25 mouse cellular contexts compared by ENCODE assay signal in genomic region chr2:8429652-8430343, GRCm38 (mm10).
A peak's percentile ranks its signal among the peaks of the same experiment; 100 is the strongest.
DNase-seq lines count a peak whose midpoint lies in the region; ATAC-seq and TF ChIP-seq lines count a peak whose summit lies in the region.
"Had no signal": no experiment of that assay in that cellular context is flagged by ENCODE, and none has a peak within 500 bp of the region (broad histone marks: within the 10 kb centered on the region; RNA-seq: fewer than 3 reads in every experiment).

No protein-coding gene starts in this region.

- H3K36me3 ChIP-seq in MEL (ENCODE audit: control insufficient read depth in 1 of 2, insufficient read depth in 2 of 2, low read length in 2 of 2) = no peaks in the 10 kb centered on the region
- no peaks in the 10 kb centered on the region for H3K36me3 ChIP-seq in liver, embryonic 13.5 days
- no peaks in the 10 kb centered on the region for H3K36me3 ChIP-seq in liver, embryonic 16.5 days (ENCODE audit: control insufficient read depth, insufficient read depth)
- H3K36me3 ChIP-seq: embryonic facial prominence, embryonic 10.5 days; embryonic facial prominence, embryonic 13.5 days; forebrain, embryonic 12.5 days; forebrain, embryonic 15.5 days; heart, embryonic 13.5 days had no signal

- TF ChIP-seq CTCF in MEL (IDR thresholded peaks at IDR 0.05 in 2 of 3, conservative IDR thresholded peaks at IDR 0.05 in 1 of 3; ENCODE audit: control insufficient read depth in 1 of 3, insufficient read depth in 1 of 3, low read depth in 2 of 3, low read length in 3 of 3, poor library complexity in 1 of 3, severe bottlenecking in 1 of 3) = no peak

- peak in 1 of 2 experiments; percentile 15; a peak in 1 of 4 replicates for TF ChIP-seq EP300 in MEL (IDR thresholded peaks at IDR 0.05; ENCODE audit: low read depth in 1 of 2, low read length in 2 of 2)

- no peak overlapping the region for H3K9ac ChIP-seq in MEL (ENCODE audit: control insufficient read depth, low read depth, low read length, poor library complexity, severe bottlenecking)
- H3K9ac ChIP-seq in liver, embryonic 13.5 days = no peak overlapping the region
- H3K9ac ChIP-seq in liver, embryonic 16.5 days (ENCODE audit: low read depth, low read length) = no peak overlapping the region
- H3K9ac ChIP-seq: embryonic facial prominence, embryonic 13.5 days; forebrain, embryonic 12.5 days; forebrain, embryonic 15.5 days; heart, embryonic 13.5 days; hindbrain, embryonic 14.5 days had no signal

- peak; percentile 82 for DNase-seq in heart, adult 11 months
- no peak for DNase-seq in heart, adult 18-20 months
- peak; percentile 3 for DNase-seq in MEL (ENCODE audit: low read depth, low spot score)
- DNase-seq in liver, embryonic 13.5 days = peak; percentile 8
- DNase-seq in right cerebral cortex, postnatal 14 days = no peak
- DNase-seq: adrenal gland, postnatal 10 days; adrenal gland, postnatal 36 days; cerebellum, adult 11 months; cerebellum, adult 2 months; cerebellum, adult 9-11 months; cerebellum, postnatal 25 days; gastrocnemius, postnatal 25 days; heart, postnatal 14 days; heart, postnatal 4 days had no signal

- TF ChIP-seq RAD21 in MEL (IDR thresholded peaks at IDR 0.05; ENCODE audit: low read depth, low read length) = no peak

- peak; percentile 99 for ATAC-seq in liver, embryonic 13.5 days (ENCODE audit: low read depth)
- ATAC-seq in liver, embryonic 16.5 days (ENCODE audit: low read depth) = peak; percentile 21; the same call in 1 of the 2 replicates
- no peak for ATAC-seq in cerebellum, adult (ENCODE audit: insufficient number of reproducible peaks, low FRiP score, low TSS enrichment)
- ATAC-seq: forebrain, embryonic 15.5 days; hindbrain, postnatal 0 days; Patski had no signal

- H3K4me3 ChIP-seq in MEL (ENCODE audit: control insufficient read depth in 1 of 2, insufficient read depth in 1 of 2, low read depth in 2 of 2, low read length in 2 of 2) = no peak overlapping the region
- no peak overlapping the region for H3K4me3 ChIP-seq in liver, embryonic 13.5 days (replicated peaks)
- H3K4me3 ChIP-seq in liver, embryonic 16.5 days (ENCODE audit: low read depth, low read length) = no peak overlapping the region
- H3K4me3 ChIP-seq: embryonic facial prominence, embryonic 10.5 days; embryonic facial prominence, embryonic 13.5 days; erythroblast, embryonic 14.5 days; forebrain, embryonic 12.5 days; forebrain, embryonic 15.5 days; heart, embryonic 13.5 days had no signal

- no peaks in the 10 kb centered on the region for H3K27me3 ChIP-seq in MEL (ENCODE audit: control insufficient read depth in 1 of 2, insufficient read depth in 2 of 2, low read length in 2 of 2)
- H3K27me3 ChIP-seq in liver, embryonic 13.5 days = no peaks in the 10 kb centered on the region
- no peaks in the 10 kb centered on the region for H3K27me3 ChIP-seq in liver, embryonic 16.5 days (ENCODE audit: control insufficient read depth, insufficient read depth, low read depth, low read length)
- H3K27me3 ChIP-seq: embryonic facial prominence, embryonic 13.5 days; forebrain, embryonic 12.5 days; forebrain, embryonic 15.5 days; heart, embryonic 13.5 days had no signal

- H3K4me2 ChIP-seq in liver, embryonic 13.5 days = no peak overlapping the region
- no peak overlapping the region for H3K4me2 ChIP-seq in liver, embryonic 16.5 days (ENCODE audit: low read depth, low read length)
- H3K4me2 ChIP-seq: embryonic facial prominence, embryonic 13.5 days; forebrain, embryonic 12.5 days; forebrain, embryonic 15.5 days; heart, embryonic 13.5 days; hindbrain, embryonic 14.5 days had no signal

- 49% methylated on average over 5 of the region's 5 CpGs for WGBS in liver, embryonic 13.5 days (ENCODE audit: insufficient replicate concordance)
- 49% methylated on average over 5 of the region's 5 CpGs for WGBS in liver, embryonic 16.5 days (ENCODE audit: insufficient replicate concordance)

- TF ChIP-seq POLR2A in MEL (IDR thresholded peaks at IDR 0.05; ENCODE audit: control insufficient read depth in 1 of 2, insufficient read depth in 1 of 2, low read depth in 1 of 2, low read length in 2 of 2, poor library complexity in 1 of 2) = no peak

- no peak overlapping the region for H3K27ac ChIP-seq in MEL (ENCODE audit: control insufficient read depth, low read depth, low read length)
- no peak overlapping the region for H3K27ac ChIP-seq in liver, embryonic 13.5 days
- no peak overlapping the region for H3K27ac ChIP-seq in liver, embryonic 16.5 days (ENCODE audit: low read length)
- H3K27ac ChIP-seq: embryonic facial prominence, embryonic 10.5 days; embryonic facial prominence, embryonic 13.5 days; forebrain, embryonic 12.5 days; forebrain, embryonic 15.5 days; heart, embryonic 13.5 days; hindbrain, embryonic 14.5 days; hindbrain, postnatal 0 days had no signal

- no peaks in the 10 kb centered on the region for H3K4me1 ChIP-seq in MEL (ENCODE audit: control insufficient read depth in 1 of 2, insufficient read depth in 2 of 2, low read length in 2 of 2)
- H3K4me1 ChIP-seq in liver, embryonic 13.5 days (replicated peaks) = no peaks in the 10 kb centered on the region
- no peaks in the 10 kb centered on the region for H3K4me1 ChIP-seq in liver, embryonic 16.5 days (ENCODE audit: control insufficient read depth, low read depth, low read length)
- H3K4me1 ChIP-seq: embryonic facial prominence, embryonic 10.5 days; embryonic facial prominence, embryonic 13.5 days; forebrain, embryonic 12.5 days; forebrain, embryonic 15.5 days; heart, embryonic 13.5 days had no signal

- no peaks in the 10 kb centered on the region for H3K9me3 ChIP-seq in MEL (replicated peaks; ENCODE audit: insufficient read depth, low read length)
- H3K9me3 ChIP-seq in liver, embryonic 13.5 days (replicated peaks) = no peaks in the 10 kb centered on the region
- no peaks in the 10 kb centered on the region for H3K9me3 ChIP-seq in liver, embryonic 16.5 days (replicated peaks; ENCODE audit: control insufficient read depth, low read length)
- H3K9me3 ChIP-seq: embryonic facial prominence, embryonic 10.5 days; embryonic facial prominence, embryonic 13.5 days; forebrain, embryonic 12.5 days; forebrain, embryonic 15.5 days; heart, embryonic 13.5 days had no signal

- no peaks in the 10 kb centered on the region for H3K79me2 ChIP-seq in MEL (ENCODE audit: control insufficient read depth, insufficient read depth, low read length, poor library complexity)

TF ChIP-seq in MEL, 35 proteins besides CTCF, POLR2A, EP300 and RAD21:
- TF ChIP-seq KAT2A (conservative IDR thresholded peaks at IDR 0.05; ENCODE audit: low read depth, low read length) = no peak
- no peak for TF ChIP-seq NRF1 (IDR thresholded peaks at IDR 0.05; ENCODE audit: insufficient read depth, low read depth, low read length, poor library complexity, severe bottlenecking)
- no peak for TF ChIP-seq MYB (IDR thresholded peaks at IDR 0.05; ENCODE audit: low read depth, low read length)
- TF ChIP-seq ELF1 (IDR thresholded peaks at IDR 0.05; ENCODE audit: low read depth, low read length) = no peak
- no peak for TF ChIP-seq SIN3A (IDR thresholded peaks at IDR 0.05; ENCODE audit: low read length)
- TF ChIP-seq GABPA (IDR thresholded peaks at IDR 0.05; ENCODE audit: low read depth, low read length) = no peak
- TF ChIP-seq ZNF384 (IDR thresholded peaks at IDR 0.05; ENCODE audit: low read depth, low read length) = no peak
- TF ChIP-seq CHD2 (IDR thresholded peaks at IDR 0.05; ENCODE audit: low read length) = no peak
- no peak for TF ChIP-seq POLR2AphosphoS5 (IDR thresholded peaks at IDR 0.05; ENCODE audit: borderline replicate concordance, low read depth, low read length)
- no peak for TF ChIP-seq USF1 (IDR thresholded peaks at IDR 0.05; ENCODE audit: low read depth, low read length)
- no peak for TF ChIP-seq JUND (IDR thresholded peaks at IDR 0.05; ENCODE audit: low read depth, low read length)
- no peak for TF ChIP-seq MAZ (IDR thresholded peaks at IDR 0.05; ENCODE audit: low read depth, low read length)

Comparison
In these comparisons a context has a peak if more than half of its experiments do, and no peak if none do; other contexts are left out.
1. DNase-seq: peak in heart, adult 11 months (single experiment), MEL (single experiment) and liver, embryonic 13.5 days (single experiment); none in heart, adult 18-20 months (0 of 2) and right cerebral cortex, postnatal 14 days (single experiment).